Mouse (Mus musculus) limb, embryonic 15.5 days (tissue): ENCODE results near the gene Olfr545. TPM values are rescaled to one million over a fixed set of nuclear protein-coding genes. Genes with fewer than 3 reads are reported as not detected.
"Not testable (repeated sequence)": the region's sequence is repeated elsewhere in the genome, so short reads cannot be mapped to it uniquely, and the experiment has no call there.

Experiments
- ATAC-seq: fragments of 200-750 bp; cut with Nextera tagmentation; 2 replicates; pipeline ENCODE4 v1.8.0; 2017; ENCODE audit warnings: low read depth, moderate TSS enrichment; ENCODE audit not compliant: insufficient number of reproducible peaks, low FRiP score, low TSS enrichment
- H3K27ac ChIP-seq: fragments of 300-500 bp; sonication (generic); 2 replicates; pipeline ENCODE4 v1.5.1; 2015; ENCODE audit warnings: moderate library complexity, mild to moderate bottlenecking, inconsistent platforms
- H3K27me3 ChIP-seq: fragments of 300-500 bp; sonication (generic); 2 replicates; pipeline ENCODE4 v1.6.1; 2015; ENCODE audit warnings: inconsistent platforms
- H3K36me3 ChIP-seq: fragments of 300-500 bp; sonication (generic); 2 replicates; pipeline ENCODE4 v1.6.1; 2015; ENCODE audit warnings: inconsistent platforms
- H3K4me1 ChIP-seq: fragments of 300-500 bp; sonication (generic); 2 replicates; pipeline ENCODE4 v1.6.1; 2015; ENCODE audit warnings: inconsistent platforms
- H3K4me2 ChIP-seq: fragments of 300-500 bp; sonication (generic); 2 replicates; pipeline ENCODE4 v1.6.1; 2015; ENCODE audit warnings: mild to moderate bottlenecking, inconsistent platforms
- H3K4me3 ChIP-seq: fragments of 300-500 bp; sonication (generic); 2 replicates; pipeline ENCODE4 v1.5.1; 2015; ENCODE audit warnings: mild to moderate bottlenecking, inconsistent platforms
- H3K9ac ChIP-seq: fragments of 300-500 bp; sonication (generic); 2 replicates; pipeline ENCODE4 v1.6.1; 2015; ENCODE audit warnings: inconsistent platforms
- H3K9me3 ChIP-seq: fragments of 300-500 bp; sonication (generic); 2 replicates; pipeline ENCODE4 v1.6.1; 2016; ENCODE audit warnings: inconsistent platforms
- WGBS: fragments of 180-500 bp; shearing (Covaris S2); methylation state at CpG from one replicate; pipeline ENCODE4 v1.1.7; 2015; 5-methylcytosine and 5-hydroxymethylcytosine counted together
- polyA plus RNA-seq: library from polyadenylated mRNA; unstranded; fragments of >200 nt; fragmentation: Nextera tagmentation; extraction: Ambion mirVana; gene quantifications from 2 replicates; pipeline ENCODE4 v1.2.1, GENCODE M21; 2015

Olfr545 gene
- polyA plus RNA-seq, 1 experiment from 2014 or later = 0.10 TPM

GRCm38 (mm10) chr7:102508066-102508465 lies 8.7 kb upstream of the Olfr545 start:
- no peaks in the 10 kb centered on the region for H3K36me3 ChIP-seq
- H3K4me1 ChIP-seq = peaks cover 3% of the 10 kb centered on the region; the same call in 1 of the 2 replicates
- no peak overlapping the region for H3K27ac ChIP-seq
- no peak overlapping the region for H3K9ac ChIP-seq
- H3K9me3 ChIP-seq = no peaks in the 10 kb centered on the region
- no peak overlapping the region for H3K4me2 ChIP-seq
- 89% methylated on average over 9 of the region's 9 CpGs for WGBS
- ATAC-seq = no peak
- H3K4me3 ChIP-seq = no peak overlapping the region
- H3K27me3 ChIP-seq = peaks cover 13% of the 10 kb centered on the region; the same call in 1 of the 2 replicates

GRCm38 (mm10) chr7:102506848-102507247 lies 7.5 kb upstream of the Olfr545 start:
- H3K9ac ChIP-seq = no peak overlapping the region
- ATAC-seq = no peak

GRCm38 (mm10) chr7:102501986-102502385 lies 2.6 kb upstream of the Olfr545 start:
- ATAC-seq = no peak
- no peaks in the 10 kb centered on the region for H3K27me3 ChIP-seq
- no peaks in the 10 kb centered on the region for H3K9me3 ChIP-seq
- WGBS = 49% methylated on average over 5 of the region's 5 CpGs
- H3K4me3 ChIP-seq = no peak overlapping the region
- no peak overlapping the region for H3K4me2 ChIP-seq
- no peaks in the 10 kb centered on the region for H3K4me1 ChIP-seq
- H3K27ac ChIP-seq = no peak overlapping the region
- no peak overlapping the region for H3K9ac ChIP-seq
- no peaks in the 10 kb centered on the region for H3K36me3 ChIP-seq

More at GRCm38 (mm10) chr7:102506848-102507247, 7.5 kb upstream of the Olfr545 start:
- Histone ChIP-seq H3K4me1 (no peaks in the 10 kb centered on the region), H3K4me2 (no peak overlapping the region), H3K36me3 (no peaks in the 10 kb centered on the region), H3K27me3 (peaks cover 7% of the 10 kb centered on the region; the same call in 1 of the 2 replicates), H3K9me3 (no peaks in the 10 kb centered on the region), H3K27ac (no peak overlapping the region), H3K4me3 (no peak overlapping the region)
- WGBS = 47% methylated on average over 3 of the region's 3 CpGs

- H3K4me1 ChIP-seq, H3K27me3 ChIP-seq, H3K36me3 ChIP-seq, ATAC-seq, H3K27ac ChIP-seq, H3K9ac ChIP-seq, H3K4me2 ChIP-seq, H3K4me3 ChIP-seq, H3K9me3 ChIP-seq: not testable (repeated sequence)
- 52% methylated on average over 7 of the region's 7 CpGs for WGBS
Measured at GRCm38 (mm10) chr7:102494416-102494815, 5.0 kb downstream of the Olfr545 start.

- no peaks in the 10 kb centered on the region for H3K9me3 ChIP-seq
- H3K4me2 ChIP-seq = no peak within 1 kb of the TSS
- no peaks in the 10 kb centered on the region for H3K36me3 ChIP-seq
- H3K27me3 ChIP-seq = no peaks in the 10 kb centered on the region
- no peak within 1 kb of the TSS for H3K4me3 ChIP-seq
- 44% methylated on average over 1 of the region's 1 CpGs for WGBS
- no peak for ATAC-seq
- no peak within 1 kb of the TSS for H3K27ac ChIP-seq
- no peaks in the 10 kb centered on the region for H3K4me1 ChIP-seq
- no peak within 1 kb of the TSS for H3K9ac ChIP-seq
Measured at GRCm38 (mm10) chr7:102488161-102488560, 11.2 kb downstream of the Olfr545 start, which contains the start of gene Olfr544. Olfr544 (minus strand) TSS chr7:102488313.

- 55% methylated on average over 1 of the region's 1 CpGs for WGBS
- no peak overlapping the region for H3K4me2 ChIP-seq
Measured at GRCm38 (mm10) chr7:102486105-102486504, 13.3 kb downstream of the Olfr545 start.

GRCm38 (mm10) chr7:102484766-102485165 lies 14.6 kb downstream of the Olfr545 start:
- WGBS = 64% methylated on average over 8 of the region's 8 CpGs
- ATAC-seq, H3K36me3 ChIP-seq, H3K4me3 ChIP-seq, H3K27me3 ChIP-seq, H3K27ac ChIP-seq, H3K4me2 ChIP-seq, H3K9me3 ChIP-seq, H3K9ac ChIP-seq, H3K4me1 ChIP-seq: not testable (repeated sequence)

More at GRCm38 (mm10) chr7:102486105-102486504, 13.3 kb downstream of the Olfr545 start:
- Histone ChIP-seq H3K9ac (no peak overlapping the region), H3K27me3 (no peaks in the 10 kb centered on the region), H3K4me3 (no peak overlapping the region), H3K36me3 (no peaks in the 10 kb centered on the region), H3K27ac (no peak overlapping the region), H3K9me3 (no peaks in the 10 kb centered on the region), H3K4me1 (no peaks in the 10 kb centered on the region)
- no peak for ATAC-seq

GRCm38 (mm10) chr7:102483665-102484064 lies 15.7 kb downstream of the Olfr545 start:
- no peak for ATAC-seq
- no peaks in the 10 kb centered on the region for H3K9me3 ChIP-seq
- H3K4me3 ChIP-seq = no peak overlapping the region
- whole genome bisulfite sequencing = 91% methylated on average over 2 of the region's 2 CpGs
- H3K4me1 ChIP-seq = no peaks in the 10 kb centered on the region
- H3K36me3 ChIP-seq = no peaks in the 10 kb centered on the region
- H3K4me2 ChIP-seq = no peak overlapping the region
- H3K9ac ChIP-seq = no peak overlapping the region
- no peak overlapping the region for H3K27ac ChIP-seq
- no peaks in the 10 kb centered on the region for H3K27me3 ChIP-seq

- WGBS = 90% methylated on average over 4 of the region's 4 CpGs
- Histone ChIP-seq H3K4me1 (no peaks in the 10 kb centered on the region), H3K9ac (no peak within 1 kb of the TSS), H3K27me3 (no peaks in the 10 kb centered on the region), H3K36me3 (no peaks in the 10 kb centered on the region), H3K27ac (no peak within 1 kb of the TSS), H3K9me3 (no peaks in the 10 kb centered on the region), H3K4me3 (no peak within 1 kb of the TSS), H3K4me2 (no peak within 1 kb of the TSS)
- ATAC-seq = no peak
Measured at GRCm38 (mm10) chr7:102481579-102481978, 17.8 kb downstream of the Olfr545 start, which contains the start of gene Olfr543. Olfr543 (minus strand) TSS chr7:102481679.

GRCm38 (mm10) chr7:102480821-102481220 lies 18.6 kb downstream of the Olfr545 start:
- Histone ChIP-seq H3K4me2 (no peak overlapping the region), H3K9me3 (no peaks in the 10 kb centered on the region), H3K27ac (no peak overlapping the region), H3K27me3 (no peaks in the 10 kb centered on the region), H3K4me3 (no peak overlapping the region), H3K36me3 (no peaks in the 10 kb centered on the region), H3K9ac (no peak overlapping the region), H3K4me1 (no peaks in the 10 kb centered on the region)
- WGBS = 86% methylated on average over 4 of the region's 4 CpGs
- no peak for ATAC-seq

GRCm38 (mm10) chr7:102479368-102480078 lies 19.9 kb downstream of the Olfr545 start:
- no peak overlapping the region for H3K9ac ChIP-seq
- H3K9me3 ChIP-seq = no peaks in the 10 kb centered on the region
- H3K4me1 ChIP-seq = no peaks in the 10 kb centered on the region
- no peak overlapping the region for H3K27ac ChIP-seq
- no peak for ATAC-seq
- H3K36me3 ChIP-seq = no peaks in the 10 kb centered on the region
- H3K27me3 ChIP-seq = no peaks in the 10 kb centered on the region
- no peak overlapping the region for H3K4me2 ChIP-seq
- WGBS = 50% methylated on average over 5 of the region's 5 CpGs
- H3K4me3 ChIP-seq = no peak overlapping the region

GRCm38 (mm10) chr7:102478926-102479325 lies 20.4 kb downstream of the Olfr545 start:
- no peaks in the 10 kb centered on the region for H3K4me1 ChIP-seq
- no peak for ATAC-seq
- H3K4me2 ChIP-seq = no peak overlapping the region
- no peaks in the 10 kb centered on the region for H3K27me3 ChIP-seq
- no peak overlapping the region for H3K4me3 ChIP-seq
- no peaks in the 10 kb centered on the region for H3K36me3 ChIP-seq
- H3K9me3 ChIP-seq = no peaks in the 10 kb centered on the region
- H3K9ac ChIP-seq = no peak overlapping the region
- 44% methylated on average over 3 of the region's 3 CpGs for WGBS
- no peak overlapping the region for H3K27ac ChIP-seq
